Mouse (Mus musculus): Measurements from ENCODE around the gene Cpsf4l. TPM values are rescaled to one million over a fixed set of nuclear protein-coding genes. Genes with fewer than 3 reads are reported as not detected.
"Not testable (repeated sequence)": the region's sequence is repeated elsewhere in the genome, so short reads cannot be mapped to it uniquely, and the experiment has no call there.

Cpsf4l gene
- polyA plus RNA-seq, 1 experiment from 2014 or later, result 0.40 TPM

DNA sequence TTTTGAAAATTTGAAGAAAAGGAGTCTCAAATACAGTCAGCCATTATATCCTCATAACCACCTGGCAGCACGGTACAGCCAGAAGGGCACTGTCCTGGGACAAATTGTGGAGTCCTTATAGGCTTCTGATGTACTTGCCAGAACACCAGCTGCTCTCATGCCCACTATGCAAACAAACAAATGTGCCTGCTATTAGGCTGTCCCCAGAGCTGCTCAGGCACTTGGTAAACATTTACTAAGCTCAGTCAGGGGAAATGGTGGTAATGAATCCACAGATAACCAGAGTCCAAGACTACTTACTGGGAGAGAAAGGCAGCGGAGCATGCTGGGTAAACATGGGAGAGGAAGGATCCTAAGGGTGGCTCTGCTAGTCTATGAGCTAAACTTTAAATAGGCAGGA lies 42.7 kb downstream of the Cpsf4l start:
- Histone ChIP-seq H3K9me3 (no peaks in the 10 kb centered on the region), H3K4me3 (no peak overlapping the region), H3K27me3 (ENCODE audit: poor library complexity, severe bottlenecking) (no peaks in the 10 kb centered on the region), H3K27ac (no peak overlapping the region), H3K4me1 (no peaks in the 10 kb centered on the region), H3K36me3 (replicated peaks) (peaks cover 89% of the 10 kb centered on the region)
- no peak for DNase-seq (ENCODE audit: extremely low spot score, low spot score)
- WGBS, result 91% methylated on average over 2 of the region's 2 CpGs

- H3K4me1 ChIP-seq, result no peaks in the 10 kb centered on the region
- no peak for DNase-seq (ENCODE audit: extremely low spot score, low spot score)
- no peak overlapping the region for H3K4me3 ChIP-seq
- WGBS, result 65% methylated on average over 10 of the region's 10 CpGs
- peaks cover 89% of the 10 kb centered on the region for H3K36me3 ChIP-seq (replicated peaks)
- no peaks in the 10 kb centered on the region for H3K9me3 ChIP-seq
- H3K27me3 ChIP-seq (ENCODE audit: poor library complexity, severe bottlenecking), result no peaks in the 10 kb centered on the region
- H3K27ac ChIP-seq, result no peak overlapping the region
These were observed 43.2 kb downstream of the Cpsf4l start for GRCm38 (mm10) chr11:113666648-113667047.

DNA sequence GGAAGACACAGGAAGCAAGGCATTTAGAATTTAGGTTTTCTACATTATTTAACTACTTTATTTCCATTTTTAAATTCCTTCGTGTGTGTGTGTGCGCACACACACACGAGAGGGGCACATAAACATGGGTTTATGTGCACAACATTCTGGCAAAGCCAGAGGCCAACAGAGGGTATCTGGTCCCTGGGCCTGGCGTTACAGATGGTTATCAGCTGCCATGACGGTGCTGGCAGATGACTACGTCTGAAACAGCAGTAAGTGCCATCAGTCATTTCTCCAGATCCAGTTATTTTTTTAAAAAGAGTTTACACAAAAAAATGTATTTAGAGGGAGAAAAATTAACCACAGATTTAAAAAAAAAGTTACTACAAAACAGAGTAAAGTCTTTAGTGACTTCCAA lies 43.6 kb downstream of the Cpsf4l start:
- H3K27me3 ChIP-seq (ENCODE audit: poor library complexity, severe bottlenecking), result no peaks in the 10 kb centered on the region
- no peak overlapping the region for H3K4me3 ChIP-seq
- 92% methylated on average over 6 of the region's 6 CpGs for WGBS
- H3K36me3 ChIP-seq (replicated peaks), result peaks cover 89% of the 10 kb centered on the region
- no peak for DNase-seq (ENCODE audit: extremely low spot score, low spot score)
- H3K9me3 ChIP-seq, result no peaks in the 10 kb centered on the region
- no peak overlapping the region for H3K27ac ChIP-seq
- no peaks in the 10 kb centered on the region for H3K4me1 ChIP-seq

GRCm38 (mm10) chr11:113664279-113664678 lies 45.5 kb downstream of the Cpsf4l start:
- no peak for DNase-seq (ENCODE audit: extremely low spot score, low spot score)
- Histone ChIP-seq H3K4me3 (no peak overlapping the region), H3K9me3 (no peaks in the 10 kb centered on the region), H3K27ac (no peak overlapping the region), H3K27me3 (ENCODE audit: poor library complexity, severe bottlenecking) (no peaks in the 10 kb centered on the region), H3K36me3 (replicated peaks) (peaks cover 91% of the 10 kb centered on the region), H3K4me1 (no peaks in the 10 kb centered on the region)
- 85% methylated on average over 2 of the region's 2 CpGs for WGBS

- H3K9me3 ChIP-seq, result no peaks in the 10 kb centered on the region
- no peaks in the 10 kb centered on the region for H3K27me3 ChIP-seq (ENCODE audit: poor library complexity, severe bottlenecking)
- DNase-seq (ENCODE audit: extremely low spot score, low spot score), result no peak
- 95% methylated on average over 18 of the region's 18 CpGs for WGBS
- H3K36me3 ChIP-seq (replicated peaks), result peaks cover 91% of the 10 kb centered on the region
- H3K4me1 ChIP-seq, result no peaks in the 10 kb centered on the region
- H3K4me3 ChIP-seq, result no peak overlapping the region
- no peak overlapping the region for H3K27ac ChIP-seq
These were observed 47.9 kb downstream of the Cpsf4l start for GRCm38 (mm10) chr11:113661835-113662351.

DNA sequence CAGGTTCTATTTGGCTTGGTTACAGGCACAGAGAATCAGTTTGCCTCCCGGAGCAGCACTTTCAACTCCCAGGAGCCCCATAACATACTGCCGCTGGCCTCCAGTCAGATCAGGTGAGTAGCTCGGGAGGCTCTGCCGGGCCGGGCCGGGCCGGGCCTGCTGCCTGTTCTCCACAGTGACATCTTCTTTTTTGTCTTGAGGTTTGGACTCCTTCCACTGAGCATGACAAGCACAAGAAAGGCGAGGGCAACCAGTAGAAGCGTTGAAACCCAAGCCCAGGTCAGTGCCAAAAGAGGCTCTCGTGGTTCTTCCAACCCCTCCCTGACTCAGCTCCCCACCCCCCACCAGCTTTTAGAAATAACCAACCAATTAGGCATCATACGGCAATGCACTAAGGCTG lies 48.9 kb downstream of the Cpsf4l start:
- Histone ChIP-seq H3K4me3 (no peak overlapping the region), H3K4me1 (no peaks in the 10 kb centered on the region), H3K27me3 (ENCODE audit: poor library complexity, severe bottlenecking) (no peaks in the 10 kb centered on the region), H3K27ac (no peak overlapping the region), H3K36me3 (replicated peaks) (peaks cover 95% of the 10 kb centered on the region), H3K9me3 (no peaks in the 10 kb centered on the region)
- DNase-seq (ENCODE audit: extremely low spot score, low spot score), result no peak
- WGBS, result 97% methylated on average over 11 of the region's 11 CpGs

- H3K36me3 ChIP-seq (replicated peaks), result peaks cover 99% of the 10 kb centered on the region
- H3K9me3 ChIP-seq; H3K4me3 ChIP-seq; H3K27me3 ChIP-seq (ENCODE audit: poor library complexity, severe bottlenecking); H3K4me1 ChIP-seq; H3K27ac ChIP-seq; DNase-seq (ENCODE audit: extremely low spot score, low spot score): not testable (repeated sequence)
- 96% methylated on average over 3 of the region's 3 CpGs for WGBS
These were observed 49.6 kb downstream of the Cpsf4l start for GRCm38 (mm10) chr11:113660213-113660612.

- H3K36me3 ChIP-seq (replicated peaks), result peaks cover 100% of the 10 kb centered on the region
- 92% methylated on average over 4 of the region's 4 CpGs for WGBS
These were observed 51.1 kb downstream of the Cpsf4l start for GRCm38 (mm10) chr11:113658763-113659162.

GRCm38 (mm10) chr11:113658319-113658718 lies 51.5 kb downstream of the Cpsf4l start:
- Histone ChIP-seq H3K36me3 (replicated peaks) (peaks cover 100% of the 10 kb centered on the region), H3K9me3 (no peaks in the 10 kb centered on the region), H3K4me1 (peaks cover 4% of the 10 kb centered on the region; the same call in 1 of the 2 replicates), H3K4me3 (no peak overlapping the region), H3K27ac (no peak overlapping the region), H3K27me3 (ENCODE audit: poor library complexity, severe bottlenecking) (no peaks in the 10 kb centered on the region)
- 91% methylated on average over 8 of the region's 8 CpGs for WGBS
- no peak for DNase-seq (ENCODE audit: extremely low spot score, low spot score)

More at GRCm38 (mm10) chr11:113658763-113659162, 51.1 kb downstream of the Cpsf4l start:
- Histone ChIP-seq H3K9me3 (no peaks in the 10 kb centered on the region), H3K27ac (no peak overlapping the region), H3K4me1 (peaks cover 4% of the 10 kb centered on the region; the same call in 1 of the 2 replicates), H3K27me3 (ENCODE audit: poor library complexity, severe bottlenecking) (no peaks in the 10 kb centered on the region), H3K4me3 (no peak overlapping the region)
- no peak for DNase-seq (ENCODE audit: extremely low spot score, low spot score)

DNA sequence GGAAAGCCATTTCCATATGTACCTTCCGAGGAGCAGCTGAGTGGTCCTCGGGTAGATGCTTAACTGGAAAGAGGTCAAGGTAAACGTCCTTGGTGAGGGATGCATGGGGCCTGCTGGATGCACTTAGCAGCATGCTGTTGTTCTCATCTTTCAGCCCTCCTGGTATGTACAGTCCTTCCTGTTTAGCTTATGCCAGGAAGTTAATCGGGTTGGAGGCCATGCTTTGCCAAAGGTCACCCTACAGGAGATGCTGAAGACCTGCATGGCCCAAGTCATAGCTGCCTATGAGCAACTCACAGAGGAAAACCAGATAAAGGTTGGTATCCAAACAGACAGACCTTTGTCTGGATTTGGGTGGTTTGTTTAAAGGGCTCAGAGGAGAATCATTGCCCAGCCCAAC lies 52.6 kb downstream of the Cpsf4l start:
- no peaks in the 10 kb centered on the region for H3K9me3 ChIP-seq
- H3K4me3 ChIP-seq, result no peak overlapping the region
- H3K36me3 ChIP-seq (replicated peaks), result peaks cover 100% of the 10 kb centered on the region
- H3K27ac ChIP-seq, result no peak overlapping the region
- no peaks in the 10 kb centered on the region for H3K27me3 ChIP-seq (ENCODE audit: poor library complexity, severe bottlenecking)
- WGBS, result 87% methylated on average over 4 of the region's 4 CpGs
- no peak for DNase-seq (ENCODE audit: extremely low spot score, low spot score)
- H3K4me1 ChIP-seq, result peaks cover 8% of the 10 kb centered on the region; the same call in 1 of the 2 replicates

GRCm38 (mm10) chr11:113656511-113656932 lies 53.3 kb downstream of the Cpsf4l start:
- Histone ChIP-seq H3K9me3 (no peaks in the 10 kb centered on the region), H3K4me3 (no peak overlapping the region), H3K36me3 (replicated peaks) (peaks cover 100% of the 10 kb centered on the region), H3K4me1 (peaks cover 15% of the 10 kb centered on the region), H3K27me3 (ENCODE audit: poor library complexity, severe bottlenecking) (no peaks in the 10 kb centered on the region), H3K27ac (no peak overlapping the region)
- no peak for DNase-seq (ENCODE audit: extremely low spot score, low spot score)
- 97% methylated on average over 8 of the region's 8 CpGs for WGBS

DNA sequence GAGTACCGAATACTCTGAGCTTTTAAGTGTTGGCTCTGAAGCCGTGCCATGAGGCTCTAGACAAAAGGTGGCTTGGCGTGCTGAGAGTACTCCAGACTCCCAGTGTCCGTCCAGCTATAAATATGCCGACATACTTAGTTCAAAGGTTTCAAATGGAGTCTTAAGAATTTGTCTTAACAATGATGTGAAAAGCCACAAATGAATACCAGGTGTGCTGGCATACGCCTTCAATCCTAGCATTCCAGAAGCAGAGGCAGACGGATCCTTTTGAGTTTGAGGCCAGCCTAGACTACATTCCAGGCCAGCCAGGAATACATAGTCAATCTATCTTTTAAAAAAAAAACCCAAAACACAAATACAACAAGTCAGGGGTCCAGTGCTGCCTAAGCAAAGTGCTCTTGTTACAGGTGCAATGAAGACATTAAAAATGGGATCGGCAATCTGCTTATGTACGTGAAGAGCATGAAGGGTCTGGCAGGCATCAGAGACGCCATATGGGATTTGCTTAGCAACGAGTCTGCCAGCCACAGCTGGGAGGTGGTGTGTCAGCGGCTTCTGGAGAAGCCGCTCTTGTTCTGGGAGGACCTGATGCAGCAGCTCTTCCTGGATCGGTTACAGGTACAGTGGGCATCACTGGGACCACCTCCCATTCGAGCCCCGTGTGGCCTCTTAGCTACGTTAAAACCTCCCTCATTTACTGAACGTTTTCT lies 55.1 kb downstream of the Cpsf4l start:
- 81% methylated on average over 18 of the region's 18 CpGs for WGBS
- Histone ChIP-seq H3K27me3 (ENCODE audit: poor library complexity, severe bottlenecking) (no peaks in the 10 kb centered on the region), H3K4me3 (no peak overlapping the region), H3K36me3 (replicated peaks) (peaks cover 85% of the 10 kb centered on the region), H3K9me3 (no peaks in the 10 kb centered on the region), H3K27ac (no peak overlapping the region), H3K4me1 (peaks cover 33% of the 10 kb centered on the region)
- no peak for DNase-seq (ENCODE audit: extremely low spot score, low spot score)

DNA sequence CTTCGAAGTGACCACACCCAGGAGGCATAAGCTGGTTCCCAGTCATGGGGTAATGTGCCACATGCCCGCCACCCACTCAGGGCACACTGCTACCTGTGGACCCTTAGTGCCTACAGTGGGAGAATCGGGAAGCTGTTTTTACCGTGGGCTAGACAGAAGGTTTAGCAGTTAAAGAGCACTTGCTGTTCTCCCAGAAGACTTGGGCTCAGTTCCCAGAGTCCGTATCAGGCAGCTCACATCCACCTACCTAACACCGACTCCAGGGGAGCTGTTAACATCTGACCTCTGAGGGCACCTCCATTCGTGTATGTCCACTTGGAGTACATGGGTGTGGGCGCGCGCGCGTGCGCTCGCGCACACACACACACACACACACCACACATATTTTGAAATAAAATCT lies 55.7 kb downstream of the Cpsf4l start:
- no peaks in the 10 kb centered on the region for H3K9me3 ChIP-seq
- H3K27ac ChIP-seq, result no peak overlapping the region
- WGBS, result 94% methylated on average over 15 of the region's 15 CpGs
- H3K27me3 ChIP-seq (ENCODE audit: poor library complexity, severe bottlenecking), result no peaks in the 10 kb centered on the region
- no peak for DNase-seq (ENCODE audit: extremely low spot score, low spot score)
- H3K4me1 ChIP-seq, result peaks cover 37% of the 10 kb centered on the region
- no peak overlapping the region for H3K4me3 ChIP-seq
- H3K36me3 ChIP-seq (replicated peaks), result peaks cover 79% of the 10 kb centered on the region

All from forebrain, embryonic 10.5 days (tissue).